Mouse (Mus musculus) midbrain, embryonic 16.5 days (tissue): Measurements from ENCODE around the gene Spg20. TPM values are rescaled to one million over a fixed set of nuclear protein-coding genes. Genes with fewer than 3 reads are reported as not detected.
A peak's percentile ranks its signal among the peaks of the same experiment; 100 is the strongest.

ENCODE experiments used
- ATAC-seq: fragments of 200-750 bp; cut with Nextera tagmentation; 2 replicates; pipeline ENCODE4 v1.8.0; 2017; ENCODE audit warnings: moderate TSS enrichment
- H3K27ac ChIP-seq: fragments of 300-500 bp; sonication (generic); 2 replicates; pipeline ENCODE4 v1.5.1; 2014; ENCODE audit warnings: mild to moderate bottlenecking, low read length, mixed read lengths
- H3K27me3 ChIP-seq: fragments of 300-500 bp; sonication (generic); 2 replicates; pipeline ENCODE4 v1.6.1; 2014; ENCODE audit warnings: low read depth, low read length, mixed read lengths; ENCODE audit not compliant: control insufficient read depth, insufficient read depth
- H3K36me3 ChIP-seq: fragments of 300-500 bp; sonication (generic); 2 replicates; pipeline ENCODE4 v1.6.1; 2014; ENCODE audit warnings: mild to moderate bottlenecking, low read length, moderate library complexity, mixed read lengths; ENCODE audit not compliant: control insufficient read depth, insufficient read depth
- H3K4me1 ChIP-seq: fragments of 300-500 bp; sonication (generic); 2 replicates; pipeline ENCODE4 v1.6.1; 2014; ENCODE audit warnings: mild to moderate bottlenecking, low read length, mixed read lengths; ENCODE audit not compliant: control insufficient read depth, insufficient read depth
- H3K4me2 ChIP-seq: fragments of 300-500 bp; sonication (generic); 2 replicates; pipeline ENCODE4 v1.6.1; 2014; ENCODE audit warnings: mild to moderate bottlenecking, low read length, mixed read lengths
- H3K4me3 ChIP-seq: fragments of 300-500 bp; sonication (generic); 2 replicates; pipeline ENCODE4 v1.5.1; 2014; ENCODE audit warnings: low read depth, mild to moderate bottlenecking, low read length, moderate library complexity, mixed read lengths
- H3K9ac ChIP-seq: fragments of 300-500 bp; sonication (generic); 2 replicates; pipeline ENCODE4 v1.6.1; 2014; ENCODE audit warnings: low read depth, low read length, mixed read lengths
- H3K9me3 ChIP-seq: fragments of 300-500 bp; sonication (generic); replicated peaks from 2 replicates; pipeline ENCODE4 v1.6.1; 2014; ENCODE audit warnings: mild to moderate bottlenecking, low read length, mixed read lengths; ENCODE audit not compliant: control insufficient read depth, poor library complexity, severe bottlenecking
- WGBS: fragments of 180-500 bp; shearing (Covaris S2); extraction: QIAGEN DNeasy Blood & Tissue Kit; methylation state at CpG from one replicate; pipeline ENCODE4 v1.1.7; 2014; 5-methylcytosine and 5-hydroxymethylcytosine counted together
- polyA plus RNA-seq: library from polyadenylated mRNA; unstranded; fragments of >200 nt; fragmentation: Nextera tagmentation; extraction: Ambion mirVana; gene quantifications from 2 replicates; pipeline ENCODE4 v1.2.1, GENCODE M21; 2015

The Spg20 gene
- polyA plus RNA-seq, 1 experiment from 2014 or later = 14.6 TPM

DNA sequence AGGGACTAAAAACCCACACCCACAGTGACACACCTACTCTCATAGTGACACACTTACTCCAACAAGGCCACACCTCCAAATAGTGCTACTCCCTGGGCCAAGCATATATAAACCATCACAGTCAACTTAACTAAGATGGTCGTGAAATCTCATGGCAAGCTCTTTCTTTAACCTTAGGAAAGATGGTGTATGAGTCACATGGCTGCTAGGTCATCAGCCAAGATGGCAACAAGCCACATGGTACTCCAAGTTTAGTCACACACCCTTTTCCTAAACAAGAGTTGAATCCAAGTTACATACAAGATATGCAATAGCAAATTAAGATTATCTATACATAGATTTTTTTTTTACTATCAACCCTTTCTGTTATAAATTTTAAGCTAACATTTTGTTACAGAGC, 18.7 kb upstream of the Spg20 start:
- no peak overlapping the region for H3K9ac ChIP-seq
- H3K4me3 ChIP-seq = no peak overlapping the region
- 72% methylated on average over 1 of the region's 1 CpGs for WGBS
- 0 out of 2 replicates have a peak, but pooled peaks cover 2% of the 10 kb centered on the region for H3K4me1 ChIP-seq
- ATAC-seq = no peak
- H3K27ac ChIP-seq = no peak overlapping the region
- H3K36me3 ChIP-seq = no peaks in the 10 kb centered on the region
- H3K9me3 ChIP-seq = no peaks in the 10 kb centered on the region
- no peaks in the 10 kb centered on the region for H3K27me3 ChIP-seq
- no peak overlapping the region for H3K4me2 ChIP-seq

DNA sequence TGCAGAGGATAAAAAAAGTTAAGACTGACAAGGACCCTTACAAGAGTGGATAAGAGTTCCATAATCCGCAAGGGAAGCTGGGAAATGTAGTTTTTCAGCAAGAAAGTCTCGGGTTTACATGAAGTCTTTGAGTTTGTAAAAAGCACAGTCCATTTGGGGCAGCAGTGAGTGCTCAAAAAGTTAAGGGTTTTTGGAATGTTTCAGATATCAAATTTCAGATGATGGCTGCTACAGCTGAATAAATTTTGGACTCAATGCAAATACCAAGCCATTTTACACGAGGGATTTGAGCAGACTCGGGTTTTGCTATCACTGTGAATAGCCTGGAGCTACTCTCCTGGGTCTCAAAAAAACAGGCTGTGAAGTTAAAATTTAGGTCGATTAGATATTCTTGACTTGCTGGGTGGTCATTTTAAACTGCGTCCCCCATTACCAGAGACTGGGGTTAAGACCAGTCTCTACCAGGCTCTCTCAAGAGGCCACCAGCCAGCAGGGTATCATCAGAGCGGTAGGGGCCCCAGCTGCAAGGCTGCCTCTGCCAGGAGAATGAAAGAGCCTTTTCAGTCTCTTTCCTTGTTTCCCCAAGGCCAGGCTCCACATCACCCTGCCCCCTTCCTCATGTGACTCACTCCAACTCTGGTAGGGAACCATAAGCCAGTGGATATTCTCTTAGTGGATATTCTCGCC, 15.8 kb upstream of the Spg20 start:
- H3K4me2 ChIP-seq = no peak overlapping the region
- no peak overlapping the region for H3K27ac ChIP-seq
- H3K9me3 ChIP-seq = no peaks in the 10 kb centered on the region
- 23% methylated on average over 8 of the region's 8 CpGs for WGBS
- no peaks in the 10 kb centered on the region for H3K36me3 ChIP-seq
- no peak overlapping the region for H3K9ac ChIP-seq
- 0 out of 2 replicates have a peak, but pooled peaks cover 2% of the 10 kb centered on the region for H3K4me1 ChIP-seq
- peak; percentile 62; the same call in 1 of the 2 replicates for ATAC-seq
- no peaks in the 10 kb centered on the region for H3K27me3 ChIP-seq
- no peak overlapping the region for H3K4me3 ChIP-seq

DNA sequence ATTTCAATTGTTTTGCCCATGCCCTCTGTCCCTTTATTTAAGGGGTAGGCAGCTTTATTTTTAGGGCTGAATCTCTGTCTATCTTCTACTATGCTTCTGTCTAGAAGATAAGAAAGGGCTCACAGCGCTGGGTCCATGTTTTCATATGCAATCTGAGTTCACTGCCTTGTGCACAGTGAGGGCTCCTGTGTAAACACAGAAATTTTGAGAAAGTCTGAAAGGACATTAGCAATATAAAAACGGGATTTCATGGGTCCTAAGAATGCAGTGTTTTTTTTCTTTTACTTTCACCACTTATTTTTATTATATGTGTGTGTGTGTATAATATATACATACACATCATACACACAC, 15.3 kb upstream of the Spg20 start:
- H3K4me1 ChIP-seq = 0 out of 2 replicates have a peak, but pooled peaks cover 2% of the 10 kb centered on the region
- WGBS = 70% methylated on average over 2 of the region's 2 CpGs
- H3K27me3 ChIP-seq = no peaks in the 10 kb centered on the region
- ATAC-seq = no peak
- no peak overlapping the region for H3K9ac ChIP-seq
- no peak overlapping the region for H3K27ac ChIP-seq
- no peaks in the 10 kb centered on the region for H3K9me3 ChIP-seq
- no peak overlapping the region for H3K4me2 ChIP-seq
- H3K4me3 ChIP-seq = no peak overlapping the region
- H3K36me3 ChIP-seq = no peaks in the 10 kb centered on the region

DNA sequence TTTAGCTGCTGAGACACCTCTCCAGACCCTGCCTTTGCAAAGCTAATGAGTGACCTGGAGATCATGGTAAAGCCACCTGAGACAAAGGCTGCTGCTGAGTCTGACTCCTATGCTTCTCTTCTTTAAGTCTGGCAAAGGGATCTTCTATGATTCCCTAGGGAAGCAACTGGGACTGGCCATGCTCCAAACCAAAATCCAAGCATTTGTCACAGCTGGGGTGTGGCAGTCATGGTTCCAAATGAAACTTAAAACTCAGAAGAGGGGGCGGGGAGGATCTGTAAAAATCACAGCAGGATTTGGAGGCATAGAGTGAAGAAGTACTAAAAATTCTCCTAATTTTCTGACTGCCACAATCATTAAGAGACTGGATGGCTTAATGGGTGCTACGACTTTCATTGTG, 14.7 kb upstream of the Spg20 start:
- WGBS = 71% methylated on average over 2 of the region's 2 CpGs
- Histone ChIP-seq H3K9ac (no peak overlapping the region), H3K9me3 (no peaks in the 10 kb centered on the region), H3K36me3 (no peaks in the 10 kb centered on the region), H3K4me3 (no peak overlapping the region), H3K27me3 (no peaks in the 10 kb centered on the region), H3K4me1 (0 out of 2 replicates have a peak, but pooled peaks cover 2% of the 10 kb centered on the region), H3K27ac (no peak overlapping the region), H3K4me2 (no peak overlapping the region)
- no peak for ATAC-seq

DNA sequence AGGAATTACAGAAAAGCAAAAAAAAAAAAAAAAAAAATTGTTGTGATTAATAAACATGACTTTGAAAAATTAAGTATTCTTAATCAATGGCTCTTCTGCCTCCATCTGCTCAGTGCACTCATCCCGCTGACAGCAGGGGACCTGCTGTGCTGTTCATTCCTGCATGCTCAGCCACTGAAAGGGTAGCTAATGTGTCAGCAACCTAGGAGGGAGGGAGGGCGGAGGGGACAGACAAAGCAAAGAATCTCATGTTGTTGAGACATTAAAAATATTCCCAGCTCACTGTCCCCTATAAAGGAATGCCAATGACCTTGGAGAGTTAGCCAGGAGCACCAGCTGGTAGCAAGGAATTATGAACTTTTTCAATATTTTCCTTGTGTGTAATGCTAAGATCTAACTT, 13.9 kb upstream of the Spg20 start:
- 13% methylated on average over 2 of the region's 2 CpGs for WGBS
- no peak overlapping the region for H3K4me3 ChIP-seq
- peak; percentile 60; the same call in 1 of the 2 replicates for ATAC-seq
- H3K9me3 ChIP-seq = no peaks in the 10 kb centered on the region
- H3K36me3 ChIP-seq = no peaks in the 10 kb centered on the region
- no peak overlapping the region for H3K9ac ChIP-seq
- no peak overlapping the region for H3K4me2 ChIP-seq
- H3K27ac ChIP-seq = no peak overlapping the region
- no peaks in the 10 kb centered on the region for H3K27me3 ChIP-seq
- H3K4me1 ChIP-seq = 0 out of 2 replicates have a peak, but pooled peaks cover 2% of the 10 kb centered on the region

DNA sequence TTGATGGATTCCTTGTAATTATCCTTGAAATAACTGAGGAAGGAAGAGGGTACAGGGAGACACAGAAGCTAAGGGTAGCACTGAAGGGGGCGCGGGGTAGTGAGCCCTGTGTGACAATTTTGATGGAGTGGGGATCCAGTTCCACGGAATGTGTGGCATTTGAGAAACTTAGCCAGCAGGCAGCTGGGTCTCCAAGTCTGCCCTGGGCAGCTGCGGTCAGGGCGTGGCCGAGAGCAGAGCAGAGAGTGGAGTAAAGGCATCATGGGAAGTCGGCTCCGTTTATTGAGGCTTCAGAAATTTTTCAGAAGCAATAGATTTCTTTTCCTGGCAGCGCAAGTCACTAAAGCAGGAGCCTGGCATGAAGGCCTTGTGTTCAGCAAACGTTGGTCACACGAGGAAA, 12.9 kb upstream of the Spg20 start:
- Histone ChIP-seq H3K4me2 (no peak overlapping the region), H3K4me1 (0 out of 2 replicates have a peak, but pooled peaks cover 2% of the 10 kb centered on the region)

DNA sequence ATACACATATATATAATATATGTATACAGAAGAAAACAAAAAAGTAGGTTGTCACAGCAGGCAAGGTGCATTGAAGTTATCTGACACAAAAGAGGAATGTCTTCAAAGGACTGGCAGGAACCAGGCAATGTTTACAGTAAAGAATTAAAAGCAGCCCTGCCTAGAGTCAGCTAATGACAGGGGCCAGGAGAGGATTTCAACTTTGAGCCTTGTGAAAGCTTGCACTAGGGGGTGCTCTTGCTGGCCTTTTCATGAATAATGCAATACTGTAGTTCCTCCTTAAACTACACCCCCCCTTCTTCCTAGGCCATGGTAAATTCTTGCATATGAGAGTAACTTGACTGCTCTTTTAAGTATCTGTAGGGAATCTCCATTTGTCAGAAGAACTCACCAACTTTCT, 10.8 kb upstream of the Spg20 start:
- H3K27me3 ChIP-seq = no peaks in the 10 kb centered on the region
- no peak for ATAC-seq
- H3K27ac ChIP-seq = no peak overlapping the region
- no peaks in the 10 kb centered on the region for H3K36me3 ChIP-seq
- H3K9ac ChIP-seq = no peak overlapping the region
- H3K4me2 ChIP-seq = no peak overlapping the region
- H3K9me3 ChIP-seq = no peaks in the 10 kb centered on the region
- 0 out of 2 replicates have a peak, but pooled peaks cover 2% of the 10 kb centered on the region for H3K4me1 ChIP-seq
- no peak overlapping the region for H3K4me3 ChIP-seq

More for the DNA sequence above, 12.9 kb upstream of the Spg20 start:
- Histone ChIP-seq H3K27ac (no peak overlapping the region), H3K9ac (no peak overlapping the region), H3K27me3 (no peaks in the 10 kb centered on the region), H3K4me3 (no peak overlapping the region), H3K36me3 (no peaks in the 10 kb centered on the region), H3K9me3 (no peaks in the 10 kb centered on the region)
- ATAC-seq = no peak
- 89% methylated on average over 11 of the region's 11 CpGs for WGBS

DNA sequence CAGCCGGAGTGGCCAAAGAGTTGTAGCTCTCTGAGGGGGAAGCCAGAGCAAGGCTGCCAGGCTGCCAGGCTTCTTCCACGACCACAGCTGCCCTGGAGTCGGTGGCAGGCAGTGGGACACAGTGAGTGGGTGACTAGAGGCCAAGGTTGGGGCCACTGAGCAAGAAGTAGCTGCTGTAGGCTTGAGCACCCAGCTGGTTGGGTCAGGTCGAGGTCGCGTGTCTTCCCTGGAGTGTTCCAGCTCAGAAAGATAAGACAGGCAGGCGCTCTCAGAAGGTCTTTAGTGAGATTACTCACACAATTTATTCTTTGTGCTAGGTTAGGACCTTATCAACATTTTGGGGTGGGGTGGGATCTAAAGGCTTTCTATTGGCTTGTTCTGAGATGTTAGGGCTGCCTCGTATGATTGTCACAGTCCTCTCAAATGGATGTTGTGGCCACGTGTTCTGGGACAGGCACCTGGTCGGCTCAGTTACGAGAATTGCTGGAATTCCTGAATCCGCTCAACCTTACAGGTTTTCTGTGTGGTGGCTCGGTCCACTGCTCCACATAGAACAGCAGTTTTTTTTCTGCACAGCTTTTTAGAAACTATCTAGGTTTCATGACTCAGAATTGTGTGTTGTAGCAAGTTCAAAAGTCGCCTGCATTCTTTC, 6.4 kb upstream of the Spg20 start:
- 87% methylated on average over 14 of the region's 14 CpGs for WGBS
- Histone ChIP-seq H3K4me1 (no peaks in the 10 kb centered on the region), H3K4me2 (no peak overlapping the region)

DNA sequence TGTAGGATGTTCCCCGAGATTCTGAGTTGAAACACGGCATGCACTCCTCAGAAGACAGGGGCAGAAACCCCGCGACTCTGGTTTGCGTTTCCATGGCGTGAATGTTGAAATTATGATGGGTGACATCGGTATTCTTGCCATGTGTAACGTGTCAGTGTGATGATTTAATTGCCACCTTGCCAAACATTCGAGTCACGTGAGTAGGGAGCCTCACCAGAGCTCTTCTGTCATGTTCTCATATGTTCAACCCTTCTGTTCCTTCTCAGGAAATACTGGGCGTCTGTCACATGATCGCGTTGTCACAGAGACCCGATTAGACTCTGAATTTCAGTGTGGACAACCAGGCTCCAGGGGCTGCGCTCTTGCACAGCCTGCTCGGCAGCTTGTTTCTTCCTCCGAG, 5.9 kb upstream of the Spg20 start:
- 77% methylated on average over 17 of the region's 17 CpGs for WGBS
- H3K4me1 ChIP-seq = no peaks in the 10 kb centered on the region
- ATAC-seq = no peak
- H3K27ac ChIP-seq = no peak overlapping the region
- no peak overlapping the region for H3K4me2 ChIP-seq
- H3K27me3 ChIP-seq = no peaks in the 10 kb centered on the region
- no peaks in the 10 kb centered on the region for H3K36me3 ChIP-seq
- no peak overlapping the region for H3K9ac ChIP-seq
- no peaks in the 10 kb centered on the region for H3K9me3 ChIP-seq
- no peak overlapping the region for H3K4me3 ChIP-seq

More for the DNA sequence above, 6.4 kb upstream of the Spg20 start:
- no peaks in the 10 kb centered on the region for H3K9me3 ChIP-seq
- ATAC-seq = no peak
- no peaks in the 10 kb centered on the region for H3K36me3 ChIP-seq
- no peak overlapping the region for H3K4me3 ChIP-seq
- no peak overlapping the region for H3K9ac ChIP-seq
- H3K27me3 ChIP-seq = no peaks in the 10 kb centered on the region
- H3K27ac ChIP-seq = no peak overlapping the region
